Mouse (Mus musculus) 416B (cell line): ENCODE measurements around the gene Sox10.

Experiments
- DNase-seq: peaks from one replicate; pipeline ENCODE4 v3.0.0; 2011; ENCODE audit warnings: low read depth

Sox10 gene

GRCm38 (mm10) chr15:79165140-79165539 lies at the start of gene Sox10:
Sox10 (minus strand) TSS chr15:79165240.
- no peak for DNase-seq

DNA sequence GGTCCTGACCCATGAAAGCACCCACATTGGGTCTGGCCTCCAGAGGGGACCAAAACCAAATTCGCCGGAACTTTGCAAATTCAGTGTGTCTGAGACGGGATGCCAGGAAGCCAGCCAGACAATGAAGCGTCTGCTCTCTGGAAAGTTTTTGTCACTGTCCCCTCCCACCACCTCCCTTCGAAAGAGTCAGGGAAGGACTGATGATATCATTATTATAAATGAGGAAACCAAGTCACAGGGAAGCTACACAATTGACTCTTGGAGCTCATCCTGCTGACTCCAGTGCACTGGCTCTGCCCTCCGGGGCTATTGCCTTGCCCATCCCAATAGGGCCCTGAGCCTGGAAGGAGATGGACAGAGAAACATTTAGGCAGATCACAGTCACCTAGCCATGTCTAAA lies 48.6 kb upstream of the Sox10 start:
- no peak for DNase-seq

- no peak for DNase-seq
Measured at GRCm38 (mm10) chr15:79212750-79213446, 47.9 kb upstream of the Sox10 start.

- no peak for DNase-seq
Measured at GRCm38 (mm10) chr15:79210357-79210756, 45.3 kb upstream of the Sox10 start.

DNA sequence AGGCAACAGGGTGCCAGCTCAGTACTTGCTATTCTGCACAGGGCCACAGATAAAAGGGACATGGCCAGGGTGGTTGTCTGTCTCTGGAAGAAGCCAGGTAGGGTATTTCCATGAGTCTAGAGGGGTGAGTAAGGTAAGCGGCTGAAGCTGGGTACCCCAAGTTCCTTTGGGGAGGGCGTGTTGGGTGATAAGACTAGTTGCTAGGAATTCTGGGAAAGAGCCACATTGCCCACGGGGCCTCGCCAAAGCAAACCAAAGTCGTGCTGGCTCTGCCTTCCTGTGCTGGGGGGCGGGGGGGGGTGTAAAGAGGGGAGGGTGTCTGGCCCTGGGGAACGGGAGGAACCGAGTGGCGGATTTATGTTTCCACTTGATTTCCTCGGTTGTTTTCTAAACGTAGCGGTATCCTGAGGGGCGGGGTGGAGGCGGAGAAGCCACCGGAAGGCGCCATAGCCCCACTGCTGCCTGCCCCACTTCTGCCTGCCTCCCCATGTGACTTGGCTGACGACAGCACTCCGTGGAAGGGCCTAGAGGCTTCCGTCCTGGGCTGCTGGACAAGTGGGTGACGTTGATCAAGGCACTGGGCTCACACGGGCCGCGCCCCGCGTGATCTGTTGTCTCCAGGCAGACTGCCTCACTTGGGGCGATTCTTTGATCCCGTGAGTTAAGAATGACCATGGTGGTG lies 43.9 kb upstream of the Sox10 start:
- no peak for DNase-seq

- no peak for DNase-seq
Measured at GRCm38 (mm10) chr15:79208211-79208610, 43.2 kb upstream of the Sox10 start.

GRCm38 (mm10) chr15:79202575-79202974 lies 37.5 kb upstream of the Sox10 start:
- DNase-seq: no peak

- no peak for DNase-seq
Measured at GRCm38 (mm10) chr15:79201491-79202150, 36.6 kb upstream of the Sox10 start.

DNA sequence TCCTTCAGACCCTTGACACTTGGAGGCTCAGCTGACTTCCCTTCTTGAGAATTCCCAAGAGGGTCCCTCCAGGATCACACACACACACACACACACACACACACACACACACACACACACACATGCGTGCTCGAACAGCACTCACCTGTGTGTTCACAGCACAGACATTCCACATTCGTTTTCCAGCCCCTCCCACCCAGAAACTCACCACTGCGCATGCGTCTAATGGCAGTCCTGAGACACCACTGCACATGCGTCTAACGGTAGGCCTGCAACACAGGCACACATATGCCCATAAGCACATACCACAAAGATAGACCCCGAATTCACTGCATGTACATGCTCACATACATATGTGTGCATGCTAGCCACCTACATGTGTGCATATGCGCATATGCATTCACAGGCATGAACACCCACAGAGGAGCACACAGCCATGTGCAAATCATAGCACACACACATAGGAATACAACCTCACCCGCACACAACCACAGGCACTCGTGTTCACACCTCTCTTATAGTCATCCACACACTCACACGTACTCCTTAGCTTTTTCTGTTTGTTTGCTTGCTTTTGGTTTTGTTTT lies 34.4 kb upstream of the Sox10 start:
- no peak for DNase-seq

DNA sequence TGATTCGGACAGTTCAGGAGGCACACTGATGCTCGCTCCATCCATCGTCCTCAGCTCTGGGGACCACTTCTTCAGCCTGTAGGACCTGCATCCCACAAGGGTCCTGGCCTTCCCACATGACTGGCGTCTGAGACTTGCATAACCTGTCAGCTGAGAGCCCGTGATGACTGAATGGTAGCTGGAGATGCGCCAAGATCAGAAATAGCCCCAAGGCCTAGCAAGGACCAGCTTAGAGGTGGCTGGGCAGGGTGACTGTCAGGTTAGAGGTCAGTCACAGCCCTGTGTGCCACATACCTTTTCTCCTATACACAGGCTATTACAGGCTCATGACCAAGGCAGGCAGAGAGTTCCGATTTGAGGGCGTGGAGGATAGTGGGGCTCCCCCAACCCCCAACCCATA lies 30.5 kb upstream of the Sox10 start:
- DNase-seq: peak; percentile 12

DNA sequence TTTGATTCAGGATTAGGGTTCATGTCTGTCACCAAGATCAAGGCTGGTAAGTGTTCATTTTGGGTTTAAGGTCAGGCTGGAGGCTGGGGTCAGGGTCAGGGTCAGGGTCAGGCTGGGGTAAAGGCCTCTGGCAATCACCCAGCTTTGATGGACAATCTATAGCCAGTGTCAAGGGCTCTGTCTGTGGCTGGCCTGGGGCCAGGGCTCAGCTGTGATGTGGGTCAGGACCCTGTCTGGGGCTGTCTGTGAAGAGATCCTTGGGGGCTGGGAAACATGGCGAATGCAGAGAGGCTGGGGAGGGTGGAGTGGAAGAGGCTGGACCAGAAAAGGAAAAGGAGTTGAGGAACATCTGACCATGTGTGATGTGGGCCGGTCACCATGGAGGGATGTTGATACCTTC lies 29.9 kb upstream of the Sox10 start:
- no peak for DNase-seq

- DNase-seq: peak; percentile 38
Measured at GRCm38 (mm10) chr15:79194048-79194447, 29.0 kb upstream of the Sox10 start.

DNA sequence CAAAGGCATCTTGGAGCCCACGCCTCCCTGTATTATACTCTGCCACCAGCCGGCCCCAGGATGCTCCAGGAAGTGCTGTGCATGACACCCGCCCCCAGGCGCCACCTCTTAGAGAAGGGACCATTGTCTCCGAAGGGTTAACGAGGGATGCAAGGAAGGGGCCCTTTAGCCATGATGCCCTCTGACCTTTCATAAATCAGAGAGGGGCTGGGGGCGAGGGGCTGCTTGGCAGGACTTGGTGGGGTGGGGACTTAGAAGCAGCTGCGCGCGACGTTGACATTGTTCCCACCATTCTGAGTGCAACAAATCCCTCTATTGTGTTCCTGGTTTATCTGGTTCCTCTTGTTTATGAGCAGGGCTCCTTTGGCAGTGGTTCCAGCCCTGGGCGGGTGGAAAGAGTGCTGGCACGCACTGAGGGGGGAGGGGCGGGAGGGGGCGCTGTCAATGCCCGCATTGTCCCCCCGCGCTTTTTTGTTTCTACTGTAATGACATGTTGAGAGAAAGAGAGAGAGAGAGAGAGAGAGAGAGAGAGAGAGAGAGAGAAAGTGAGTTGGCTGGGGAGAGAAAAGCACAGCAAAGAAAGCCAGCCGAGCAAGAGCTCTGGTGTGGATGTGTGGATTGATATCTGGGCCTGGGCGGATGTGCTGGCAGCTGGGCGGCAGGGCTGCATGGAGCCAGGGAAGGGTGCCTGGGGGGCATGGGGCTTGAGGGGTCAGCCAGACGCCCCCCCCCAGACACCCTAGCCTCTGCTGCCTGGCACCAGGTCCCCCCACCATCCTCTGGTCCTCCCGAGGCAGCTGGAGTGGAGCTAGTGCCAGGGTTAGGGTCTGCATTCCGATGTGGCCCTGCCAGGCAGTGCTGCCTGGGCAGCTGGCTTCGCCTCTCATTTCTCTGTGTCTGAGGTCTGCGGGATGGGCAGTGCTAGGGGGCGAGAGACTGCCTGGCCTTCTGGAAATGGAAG lies 28.1 kb upstream of the Sox10 start:
- no peak for DNase-seq

- no peak for DNase-seq
Measured at GRCm38 (mm10) chr15:79192450-79192849, 27.4 kb upstream of the Sox10 start.

DNA sequence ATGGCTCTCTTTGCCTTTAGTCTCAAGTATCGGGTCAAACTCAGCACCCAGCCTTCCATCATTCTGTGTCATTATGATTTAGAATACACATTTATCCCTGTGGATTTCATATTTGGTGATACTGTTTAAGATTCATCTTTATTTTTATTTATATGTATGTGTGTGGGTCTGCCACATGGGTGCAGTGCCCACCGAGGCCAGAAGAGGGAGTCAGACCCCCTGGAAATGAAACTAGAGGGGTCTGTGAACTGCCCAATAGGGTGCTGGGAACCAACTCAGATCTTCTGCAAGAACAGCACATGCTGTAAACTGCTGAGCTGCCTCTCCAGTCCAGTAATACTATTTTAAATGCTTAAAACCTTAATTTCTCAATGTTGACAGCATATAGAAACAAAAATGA lies 26.4 kb upstream of the Sox10 start:
- DNase-seq: no peak

DNA sequence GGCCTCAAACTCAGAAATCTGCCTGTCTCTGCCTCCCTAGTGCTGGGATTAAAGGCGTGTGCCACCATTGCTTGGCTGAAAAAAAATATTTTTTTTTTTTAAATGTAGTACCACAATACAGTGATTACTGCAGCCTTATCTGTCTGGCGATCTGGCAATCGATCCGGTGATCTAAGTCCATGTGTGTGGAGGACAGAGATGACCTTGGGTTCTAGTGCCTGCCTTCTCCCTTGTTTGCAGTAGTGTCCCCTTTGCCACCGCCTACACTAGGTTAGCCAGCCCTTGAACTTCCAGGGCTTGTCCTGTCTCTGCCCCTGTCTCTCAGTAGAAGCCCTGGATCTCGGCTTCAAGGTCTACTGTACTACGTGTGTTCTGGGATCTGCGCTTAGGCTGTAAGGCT lies 22.8 kb upstream of the Sox10 start:
- no peak for DNase-seq

- no peak for DNase-seq
Measured at GRCm38 (mm10) chr15:79185213-79185612, 20.2 kb upstream of the Sox10 start.

DNA sequence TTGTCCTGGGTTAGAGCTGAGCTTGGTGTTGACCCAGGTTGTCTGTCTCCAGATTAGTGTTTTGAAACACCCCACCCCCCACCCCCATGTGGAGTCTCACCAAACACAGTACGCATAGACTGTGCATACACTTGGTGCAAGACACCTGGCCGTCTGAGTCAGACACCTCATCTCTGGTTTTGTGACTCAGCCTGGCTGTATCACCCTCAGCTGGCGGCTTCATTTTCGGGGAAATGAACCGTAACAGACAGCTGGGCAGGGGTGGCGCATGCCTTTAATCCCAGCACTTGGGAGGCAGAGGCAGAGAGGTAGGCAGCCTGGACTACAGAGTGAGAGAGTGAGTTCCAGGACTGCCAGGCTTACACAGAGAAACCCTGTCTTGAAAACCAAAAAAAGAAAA lies 11.9 kb upstream of the Sox10 start:
- peak; percentile 47 for DNase-seq

- no peak for DNase-seq
Measured at GRCm38 (mm10) chr15:79166712-79167111, 1.7 kb upstream of the Sox10 start.

DNA sequence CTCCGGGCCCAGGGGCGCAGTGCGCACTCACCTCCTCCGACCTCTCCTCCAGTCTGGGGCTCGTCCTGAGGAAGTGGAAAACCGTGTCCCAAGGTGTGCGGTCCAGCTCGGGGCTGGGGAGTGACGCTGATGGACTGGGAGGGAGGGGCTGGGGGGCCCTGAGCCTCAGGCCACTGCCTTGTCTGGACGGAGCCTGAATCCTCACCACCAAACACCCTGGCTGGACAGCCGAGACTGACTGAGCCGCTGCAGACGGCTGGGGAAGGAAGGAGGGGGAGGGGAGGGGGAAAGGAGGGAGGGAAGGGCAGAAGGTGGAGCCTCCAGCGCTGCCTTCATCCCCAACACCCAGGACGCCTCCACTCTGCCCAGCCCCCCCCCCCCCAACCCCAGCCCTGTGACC lies 789 bp downstream of the Sox10 start:
- no peak for DNase-seq

GRCm38 (mm10) chr15:79162822-79163221 lies 2.2 kb downstream of the Sox10 start:
- DNase-seq: no peak

DNA sequence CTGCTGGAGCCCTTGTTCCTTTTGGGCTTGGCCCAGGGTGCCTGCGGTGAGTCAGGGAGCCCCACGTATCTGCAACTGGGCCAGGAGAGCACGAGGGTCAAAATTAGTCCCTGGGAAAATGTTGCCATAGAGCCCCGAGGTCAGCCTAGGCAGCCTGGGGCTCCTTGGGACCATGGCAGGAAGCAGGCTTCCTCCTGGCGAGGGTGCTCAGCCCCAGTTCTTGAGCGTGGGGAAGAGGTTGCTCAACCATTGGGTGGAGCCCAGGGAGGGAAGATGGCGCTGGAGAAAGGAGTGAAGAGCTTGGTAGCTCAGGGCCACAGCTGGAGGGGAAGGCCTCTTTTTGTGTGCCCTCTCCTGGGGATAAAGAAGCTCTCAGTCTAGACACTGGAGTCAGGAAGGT lies 2.7 kb downstream of the Sox10 start:
- peak; percentile 43 for DNase-seq
